Mouse (Mus musculus) hindbrain, embryonic 10.5 days (tissue): ENCODE results near the gene Tmem150b. TPM values are rescaled to one million over a fixed set of nuclear protein-coding genes. Genes with fewer than 3 reads are reported as not detected.

Source experiments
- polyA plus RNA-seq: library from polyadenylated mRNA; unstranded; fragments of >200 nt; fragmentation: Nextera tagmentation; extraction: Ambion mirVana; gene quantifications from 2 replicates; pipeline ENCODE4 v1.2.1, GENCODE M21; 2016

Gene Tmem150b
- polyA plus RNA-seq, 1 experiment from 2014 or later = 0.17 TPM

Other genes with a start within 250 kb of the Tmem150b start
- 40.8 and 45.8 TPM in 2 replicates for gene Ppp1r12c, start 223.6 kb downstream of the Tmem150b start, polyA plus RNA-seq
- gene Tnnt1, start 208.9 kb downstream of the Tmem150b start, polyA plus RNA-seq = 5.7 and 6.2 TPM in 2 replicates
- gene Tnni3, start 201.0 kb downstream of the Tmem150b start, polyA plus RNA-seq = 2.5 and 3.5 TPM in 2 replicates
- 2.5 and 2.9 TPM in 2 replicates for gene Dnaaf3, start 192.8 kb downstream of the Tmem150b start, polyA plus RNA-seq
- gene Syt5, start 177.7 kb downstream of the Tmem150b start, polyA plus RNA-seq = 5.0 and 15.2 TPM in 2 replicates
- not detected in 2 replicates for gene Ptprh, start 121.2 kb downstream of the Tmem150b start, polyA plus RNA-seq
- gene Tmem86b, start 93.8 kb downstream of the Tmem150b start, polyA plus RNA-seq = 2.1 and 2.2 TPM in 2 replicates
- gene Ppp6r1, start 66.2 kb downstream of the Tmem150b start, polyA plus RNA-seq = 9.4 and 11.5 TPM in 2 replicates
- gene Hspbp1, start 40.2 kb downstream of the Tmem150b start, polyA plus RNA-seq = 131 and 139 TPM in 2 replicates
- gene Brsk1, start 34.6 kb downstream of the Tmem150b start, polyA plus RNA-seq = 1.7 and 2.8 TPM in 2 replicates
- gene Kmt5c, start 14.9 kb upstream of the Tmem150b start, polyA plus RNA-seq = 94.8 and 106 TPM in 2 replicates
- gene Cox6b2, start 27.8 kb upstream of the Tmem150b start, polyA plus RNA-seq = 40.8 and 46.1 TPM in 2 replicates
- gene Fam71e2, start 46.1 kb upstream of the Tmem150b start, polyA plus RNA-seq = not detected in 2 replicates
- 0.44 and 0.96 TPM in 2 replicates for gene Il11, start 57.6 kb upstream of the Tmem150b start, polyA plus RNA-seq
- 0.30 TPM in 1 of 2 replicates, not detected in the other for gene Tmem190, start 57.7 kb upstream of the Tmem150b start, polyA plus RNA-seq
- gene Tmem238, start 64.4 kb upstream of the Tmem150b start, polyA plus RNA-seq = 2.6 and 4.3 TPM in 2 replicates
- 378 and 382 TPM in 2 replicates for gene Rpl28, start 67.6 kb upstream of the Tmem150b start, polyA plus RNA-seq
- 414 and 452 TPM in 2 replicates for gene Ube2s, start 87.3 kb upstream of the Tmem150b start, polyA plus RNA-seq
- gene Shisa7, start 119.4 kb upstream of the Tmem150b start, polyA plus RNA-seq = 0.68 and 1.8 TPM in 2 replicates
- gene Isoc2b, start 145.0 kb upstream of the Tmem150b start, polyA plus RNA-seq = 2.6 and 3.3 TPM in 2 replicates
- gene Isoc2a, start 151.9 kb upstream of the Tmem150b start, polyA plus RNA-seq = 0.73 and 0.82 TPM in 2 replicates
- gene Gm36210, start 181.3 kb upstream of the Tmem150b start, polyA plus RNA-seq = not detected in 2 replicates
- 5.3 and 6.5 TPM in 2 replicates for gene Zfp628, start 190.0 kb upstream of the Tmem150b start, polyA plus RNA-seq
- 5.2 and 9.6 TPM in 2 replicates for gene Nat14, start 196.8 kb upstream of the Tmem150b start, polyA plus RNA-seq
- gene Ssc5d, start 200.5 kb upstream of the Tmem150b start, polyA plus RNA-seq = 1.0 and 1.7 TPM in 2 replicates
- not detected in 2 replicates for gene Sbk2, start 239.2 kb upstream of the Tmem150b start, polyA plus RNA-seq
- 0.10 TPM in 1 of 2 replicates, not detected in the other for gene Sbk3, start 245.9 kb upstream of the Tmem150b start, polyA plus RNA-seq